Mouse (Mus musculus): ENCODE results near the gene Rnf167. TPM values are rescaled to one million over a fixed set of nuclear protein-coding genes. Genes with fewer than 3 reads are reported as not detected.

Rnf167 gene
- polyA plus RNA-seq, 1 experiment from 2014 or later: 119 TPM

DNA sequence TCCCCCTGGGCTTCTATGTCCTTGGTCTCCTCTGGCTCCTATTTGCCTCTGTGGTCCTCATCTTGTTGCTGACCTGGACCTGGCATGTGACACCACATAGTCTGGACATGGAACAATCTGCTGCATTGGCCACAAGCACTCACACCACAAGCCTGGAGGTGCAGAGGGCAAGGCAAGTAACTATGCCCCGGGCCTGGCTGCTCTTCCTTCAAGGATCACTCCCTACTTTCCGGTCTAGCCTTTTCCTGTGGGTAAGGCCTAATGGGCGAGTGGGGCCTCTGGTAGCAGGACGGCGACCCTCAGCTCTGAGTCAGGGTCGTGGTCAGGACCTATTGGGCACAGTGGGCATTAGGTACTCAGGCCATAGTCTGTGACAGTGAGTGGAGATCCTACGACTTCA lies 5.8 kb upstream of the Rnf167 start:
- peaks cover 16% of the 10 kb centered on the region; the same call in 1 of the 2 replicates for H3K36me3 ChIP-seq (ENCODE audit: insufficient read depth, low read length)
- no peak overlapping the region for H3K4me3 ChIP-seq (ENCODE audit: low read depth, low read length)
- H3K9ac ChIP-seq (replicated peaks; ENCODE audit: low read depth): no peak overlapping the region
- H3K27me3 ChIP-seq (replicated peaks; ENCODE audit: insufficient read depth, low read length): no peaks in the 10 kb centered on the region
- peaks cover 13% of the 10 kb centered on the region; the same call in 1 of the 2 replicates for H3K4me1 ChIP-seq (ENCODE audit: insufficient read depth, low read depth, low read length)
- H3K9me3 ChIP-seq (ENCODE audit: low read length): no peaks in the 10 kb centered on the region
- ATAC-seq (no peak), DNase-seq (ENCODE audit: low spot score) (no peak)
- WGBS: 74% methylated on average over 7 of the region's 7 CpGs
- H3K27ac ChIP-seq (ENCODE audit: low read length): no peak overlapping the region
- no peak for TF ChIP-seq CTCF (IDR thresholded peaks at IDR 0.05)
- no peak for TF ChIP-seq EP300 (IDR thresholded peaks at IDR 0.05)
- H3K4me2 ChIP-seq (replicated peaks; ENCODE audit: low read depth, low read length): no peak overlapping the region

- no peak overlapping the region for H3K27ac ChIP-seq (ENCODE audit: low read length)
- DNase-seq (ENCODE audit: low spot score) (no peak), ATAC-seq (no peak)
- H3K9me3 ChIP-seq (ENCODE audit: low read length): no peaks in the 10 kb centered on the region
- TF ChIP-seq CTCF (IDR thresholded peaks at IDR 0.05) (no peak), EP300 (IDR thresholded peaks at IDR 0.05) (no peak)
- peaks cover 16% of the 10 kb centered on the region; the same call in 1 of the 2 replicates for H3K4me1 ChIP-seq (ENCODE audit: insufficient read depth, low read depth, low read length)
- H3K4me3 ChIP-seq (ENCODE audit: low read depth, low read length): no peak overlapping the region
- H3K9ac ChIP-seq (replicated peaks; ENCODE audit: low read depth): no peak overlapping the region
- WGBS: 90% methylated on average over 6 of the region's 6 CpGs
- no peaks in the 10 kb centered on the region for H3K27me3 ChIP-seq (replicated peaks; ENCODE audit: insufficient read depth, low read length)
- peaks cover 16% of the 10 kb centered on the region; the same call in 1 of the 2 replicates for H3K36me3 ChIP-seq (ENCODE audit: insufficient read depth, low read length)
- H3K4me2 ChIP-seq (replicated peaks; ENCODE audit: low read depth, low read length): no peak overlapping the region
These were observed 4.0 kb upstream of the Rnf167 start for GRCm38 (mm10) chr11:70643051-70643450.

GRCm38 (mm10) chr11:70644564-70645103 lies 2.4 kb upstream of the Rnf167 start:
- WGBS: 92% methylated on average over 8 of the region's 8 CpGs
- DNase-seq (ENCODE audit: low spot score) (no peak), ATAC-seq (no peak)
- no peak overlapping the region for H3K9ac ChIP-seq (replicated peaks; ENCODE audit: low read depth)
- H3K27ac ChIP-seq (ENCODE audit: low read length): no peak overlapping the region
- TF ChIP-seq CTCF (IDR thresholded peaks at IDR 0.05) (no peak), EP300 (IDR thresholded peaks at IDR 0.05) (no peak)
- H3K4me2 ChIP-seq (replicated peaks; ENCODE audit: low read depth, low read length): no peak overlapping the region
- H3K4me3 ChIP-seq (ENCODE audit: low read depth, low read length): no peak overlapping the region
- peaks cover 24% of the 10 kb centered on the region for H3K36me3 ChIP-seq (ENCODE audit: insufficient read depth, low read length)
- no peaks in the 10 kb centered on the region for H3K27me3 ChIP-seq (replicated peaks; ENCODE audit: insufficient read depth, low read length)
- no peaks in the 10 kb centered on the region for H3K9me3 ChIP-seq (ENCODE audit: low read length)
- H3K4me1 ChIP-seq (ENCODE audit: insufficient read depth, low read depth, low read length): peaks cover 20% of the 10 kb centered on the region; the same call in 1 of the 2 replicates

- H3K4me3 ChIP-seq (ENCODE audit: low read depth, low read length): peak overlapping the region; percentile 68; the same call in 1 of the 2 replicates
- H3K36me3 ChIP-seq (ENCODE audit: insufficient read depth, low read length): peaks cover 32% of the 10 kb centered on the region
- no peak for DNase-seq (ENCODE audit: low spot score)
These were observed 1.4 kb upstream of the Rnf167 start for GRCm38 (mm10) chr11:70645461-70646258.

DNA sequence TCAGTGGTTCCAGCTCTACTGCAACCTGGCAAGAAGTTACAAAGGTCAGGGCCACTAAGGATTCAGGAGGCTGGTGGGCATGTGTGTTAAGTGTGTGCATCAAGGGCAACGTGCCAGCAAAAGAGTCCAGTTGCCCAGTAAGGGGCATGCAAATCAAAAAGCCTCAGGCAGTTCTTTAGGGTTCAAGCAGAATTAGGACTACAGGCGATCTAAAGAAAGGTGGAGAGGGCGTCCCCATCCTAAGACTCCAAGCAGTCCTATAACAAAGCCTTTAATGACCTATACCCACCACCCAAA lies 828 bp upstream of the Rnf167 start:
- DNase-seq (ENCODE audit: low spot score): peak; percentile 31
- no peak for TF ChIP-seq EP300 (IDR thresholded peaks at IDR 0.05)
- no peak for TF ChIP-seq CTCF (IDR thresholded peaks at IDR 0.05)
- H3K36me3 ChIP-seq (ENCODE audit: insufficient read depth, low read length): peaks cover 38% of the 10 kb centered on the region
- H3K4me3 ChIP-seq (ENCODE audit: low read depth, low read length): peak overlapping the region; percentile 68
- no peak for ATAC-seq
- no peaks in the 10 kb centered on the region for H3K27me3 ChIP-seq (replicated peaks; ENCODE audit: insufficient read depth, low read length)
- H3K27ac ChIP-seq (ENCODE audit: low read length): peak overlapping the region; percentile 91
- H3K4me1 ChIP-seq (ENCODE audit: insufficient read depth, low read depth, low read length): peaks cover 14% of the 10 kb centered on the region; the same call in 1 of the 2 replicates
- no peaks in the 10 kb centered on the region for H3K9me3 ChIP-seq (ENCODE audit: low read length)
- H3K4me2 ChIP-seq (replicated peaks; ENCODE audit: low read depth, low read length): peak overlapping the region; percentile 81
- 33% methylated on average over 3 of the region's 3 CpGs for WGBS
- H3K9ac ChIP-seq (replicated peaks; ENCODE audit: low read depth): peak overlapping the region; percentile 76

More at GRCm38 (mm10) chr11:70645461-70646258, 1.4 kb upstream of the Rnf167 start:
- Histone ChIP-seq H3K9ac (replicated peaks; ENCODE audit: low read depth) (peak overlapping the region; percentile 76; the same call in 1 of the 2 replicates), H3K9me3 (ENCODE audit: low read length) (no peaks in the 10 kb centered on the region), H3K27ac (ENCODE audit: low read length) (peak overlapping the region; percentile 91; the same call in 1 of the 2 replicates), H3K27me3 (replicated peaks; ENCODE audit: insufficient read depth, low read length) (no peaks in the 10 kb centered on the region), H3K4me1 (ENCODE audit: insufficient read depth, low read depth, low read length) (peaks cover 14% of the 10 kb centered on the region; the same call in 1 of the 2 replicates), H3K4me2 (replicated peaks; ENCODE audit: low read depth, low read length) (peak overlapping the region; percentile 81)
- WGBS: 87% methylated on average over 12 of the region's 12 CpGs
- ATAC-seq: no peak
- TF ChIP-seq CTCF (IDR thresholded peaks at IDR 0.05) (no peak), EP300 (IDR thresholded peaks at IDR 0.05) (no peak)

- Histone ChIP-seq H3K4me1 (ENCODE audit: insufficient read depth, low read depth, low read length) (peaks cover 25% of the 10 kb centered on the region; the same call in 1 of the 2 replicates), H3K4me2 (replicated peaks; ENCODE audit: low read depth, low read length) (peak overlapping the region; percentile 96), H3K36me3 (ENCODE audit: insufficient read depth, low read length) (peaks cover 43% of the 10 kb centered on the region), H3K27me3 (replicated peaks; ENCODE audit: insufficient read depth, low read length) (no peaks in the 10 kb centered on the region), H3K9ac (replicated peaks; ENCODE audit: low read depth) (peak overlapping the region; percentile 92), H3K4me3 (ENCODE audit: low read depth, low read length) (peak overlapping the region; percentile 70), H3K27ac (ENCODE audit: low read length) (peak overlapping the region; percentile 97), H3K9me3 (ENCODE audit: low read length) (no peaks in the 10 kb centered on the region)
- WGBS: 2% methylated on average over 28 of the region's 28 CpGs
- 0 out of 2 replicates have a peak, but pooled peaks have one; percentile 4 for ATAC-seq
- no peak for TF ChIP-seq CTCF (IDR thresholded peaks at IDR 0.05)
- no peak for TF ChIP-seq EP300 (IDR thresholded peaks at IDR 0.05)
- peak; percentile 23 for DNase-seq (ENCODE audit: low spot score)
These were observed 833 bp downstream of the Rnf167 start for GRCm38 (mm10) chr11:70647716-70648420.

Measured in lung, postnatal 0 days (tissue).